Mouse (Mus musculus) heart, postnatal 4 days (tissue): ENCODE results near the gene Mcm2. TPM values are rescaled to one million over a fixed set of nuclear protein-coding genes. Genes with fewer than 3 reads are reported as not detected.

Source experiments
- DNase-seq: peaks from one replicate; pipeline ENCODE4 v3.0.0; 2021
- total RNA-seq, 2 experiments: library from RNA; stranded (reverse); gene quantifications; 2 replicates each; pipeline ENCODE4 v1.2.3; 2021

Mcm2 gene
- total RNA-seq, 2 experiments from 2014 or later = 86.1 to 103 TPM

DNA sequence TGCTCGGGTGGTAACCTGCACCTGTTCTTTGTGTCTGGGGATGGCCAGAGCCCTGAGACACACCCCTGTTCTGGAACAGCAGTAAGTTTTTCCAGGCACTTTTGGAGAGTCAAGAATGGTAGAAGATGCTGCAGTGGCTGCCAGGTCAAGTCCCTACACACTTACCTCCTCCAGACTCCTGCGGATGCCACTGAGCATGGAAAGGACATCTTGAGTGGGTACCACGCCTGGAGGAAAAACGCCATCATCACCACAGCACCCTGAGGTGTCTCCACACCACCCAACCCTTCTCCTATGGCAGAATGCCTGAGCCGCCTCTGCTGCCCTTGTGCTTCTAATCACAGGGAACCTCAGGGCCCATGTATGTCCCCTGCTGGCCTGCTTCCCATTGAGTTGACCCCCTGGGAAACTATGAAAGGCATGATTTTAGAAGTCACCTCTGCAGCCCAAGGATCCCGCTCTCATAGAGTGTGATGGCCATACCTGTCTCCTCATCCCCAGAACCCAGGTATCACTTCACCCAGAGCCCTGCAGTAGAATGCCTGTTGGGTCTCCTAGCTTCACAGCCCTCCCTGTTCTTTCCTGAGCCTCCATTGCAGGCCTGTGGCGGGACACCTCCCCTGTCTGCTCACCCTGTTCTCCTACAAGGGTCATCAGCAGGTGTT is 53.5 kb downstream of the Mcm2 start:
- DNase-seq = no peak

DNA sequence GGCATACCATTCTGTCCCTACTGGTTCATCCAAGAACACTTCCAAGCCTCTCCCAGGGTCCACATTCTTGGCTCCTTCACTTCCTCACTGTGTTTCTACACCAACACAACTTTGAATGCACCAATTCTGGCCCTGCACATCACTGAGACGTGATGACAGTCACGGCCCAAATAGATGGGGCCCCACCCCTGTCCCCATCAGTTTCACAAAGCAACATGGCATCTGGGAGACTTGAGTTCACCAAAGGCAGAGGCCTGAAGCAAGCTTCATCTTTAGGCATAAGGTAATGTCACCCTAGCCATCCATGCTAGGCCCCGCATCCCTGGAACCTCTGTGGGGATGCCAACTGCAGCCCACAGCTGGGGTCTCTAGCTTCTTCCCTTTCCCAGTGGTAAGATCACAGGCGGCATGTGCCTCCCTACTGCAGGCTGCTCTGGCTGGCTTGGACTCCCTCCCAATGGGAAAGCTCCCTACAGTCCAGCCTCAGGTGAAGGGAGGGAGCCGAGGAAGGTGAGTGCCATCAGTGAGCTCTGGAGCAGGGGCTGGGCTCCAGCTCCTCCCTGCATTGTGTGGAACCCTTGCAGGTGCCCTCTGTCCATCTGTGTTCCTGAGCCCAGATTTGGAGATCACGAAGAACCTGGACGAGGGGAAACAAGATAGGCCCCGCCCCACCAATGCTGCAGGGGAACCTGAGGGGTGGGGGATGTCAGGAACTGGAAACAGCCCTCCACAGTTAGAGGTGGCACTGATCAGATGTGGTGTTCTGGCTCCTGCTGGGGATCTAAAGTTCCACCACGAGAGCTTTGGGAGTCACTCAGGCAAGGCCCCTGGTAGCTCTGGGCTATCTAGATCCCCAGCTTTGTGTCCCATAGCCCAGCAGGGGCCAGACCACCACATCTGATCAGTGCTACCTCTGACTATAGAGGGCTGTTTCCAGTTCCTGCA is 54.5 kb downstream of the Mcm2 start:
- no peak for DNase-seq

DNA sequence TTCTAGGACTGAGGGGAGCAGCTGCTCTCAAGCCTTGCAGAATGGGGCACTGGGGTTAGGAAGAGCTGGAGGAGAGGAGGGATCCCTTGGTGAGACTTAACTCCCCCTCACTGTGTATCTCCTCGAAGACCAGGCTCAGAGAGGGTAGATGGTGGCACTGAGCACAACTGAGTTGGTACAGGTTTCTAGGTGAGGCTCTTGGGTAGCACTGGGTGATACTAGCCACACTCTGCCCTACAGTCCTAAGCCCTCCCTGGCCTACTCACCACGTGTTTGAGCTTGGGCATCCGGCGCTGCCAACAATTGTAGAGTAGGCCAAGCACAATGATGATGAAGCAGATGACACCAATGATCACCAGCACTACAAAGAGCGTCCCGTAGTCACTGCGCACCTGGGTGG is 55.3 kb downstream of the Mcm2 start:
- DNase-seq = peak; percentile 7

DNA sequence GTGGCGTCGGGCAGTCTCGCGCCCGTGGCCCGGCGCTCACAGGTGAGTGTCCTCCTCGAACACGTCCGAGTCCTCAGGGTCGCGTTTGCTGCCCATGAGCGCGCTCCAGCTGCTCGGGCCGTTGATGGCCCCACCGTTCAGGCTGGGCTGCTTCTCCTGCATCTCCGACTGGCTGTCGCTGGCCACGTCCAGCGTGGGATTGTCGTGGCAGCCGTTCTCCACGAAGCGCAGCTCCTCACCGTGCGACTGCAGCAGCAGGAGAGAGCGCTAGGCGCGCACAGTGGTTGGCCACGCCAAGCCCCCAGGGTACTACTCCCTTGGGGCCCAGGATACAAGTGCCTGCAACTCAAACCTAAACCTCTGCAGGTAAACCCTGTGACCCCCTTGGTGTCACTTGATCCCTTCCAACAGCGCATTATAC is 55.8 kb downstream of the Mcm2 start:
- peak; percentile 60 for DNase-seq

DNA sequence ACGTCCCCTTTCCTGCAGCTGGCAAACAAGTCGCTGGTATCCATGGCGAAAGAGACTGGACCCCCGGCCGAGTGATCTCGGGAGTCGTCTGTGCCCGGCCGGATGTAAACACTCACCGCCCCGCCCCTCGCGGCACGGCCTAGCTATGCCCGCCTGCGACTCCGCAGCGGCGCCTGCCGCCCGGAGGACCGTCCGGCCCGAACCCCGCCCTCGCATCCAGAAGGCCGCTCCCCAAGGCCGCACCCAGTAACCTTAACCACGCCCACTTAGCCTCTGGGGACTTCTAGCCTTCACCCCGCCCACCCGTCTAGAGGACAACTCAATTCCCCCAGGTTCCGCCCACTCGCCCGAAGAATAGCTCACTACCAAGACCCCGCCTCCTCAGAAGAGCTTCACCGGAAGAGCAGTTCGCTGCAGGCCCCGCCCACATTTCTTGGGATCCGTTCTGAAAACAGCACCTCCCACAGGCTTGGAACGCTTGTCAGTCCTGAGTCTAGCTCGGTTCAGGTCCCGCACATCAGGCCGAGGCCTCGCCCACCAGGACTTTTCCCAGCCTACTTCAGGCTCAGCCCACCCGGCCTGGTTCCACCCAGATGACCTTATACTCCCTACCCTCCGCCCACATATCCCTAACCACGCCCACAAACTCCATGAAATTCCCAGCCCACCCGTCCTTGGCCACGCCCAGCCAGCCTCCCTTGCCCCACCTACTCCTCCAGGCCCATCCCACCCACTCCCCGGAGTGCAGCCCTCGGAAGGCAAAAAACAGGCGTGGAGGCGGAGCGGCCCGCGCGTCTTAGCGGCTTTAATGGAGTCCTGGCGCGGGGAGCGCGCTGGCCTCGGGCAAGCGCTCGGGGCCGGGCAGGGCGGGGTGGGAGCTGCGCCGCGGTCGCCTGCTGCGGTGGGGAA is 56.5 kb downstream of the Mcm2 start, which contains the start of gene Abtb1:
Abtb1 (minus strand) TSS at position 204 of the 909 bp plus-strand sequence.
- peak; percentile 100 for DNase-seq

DNA sequence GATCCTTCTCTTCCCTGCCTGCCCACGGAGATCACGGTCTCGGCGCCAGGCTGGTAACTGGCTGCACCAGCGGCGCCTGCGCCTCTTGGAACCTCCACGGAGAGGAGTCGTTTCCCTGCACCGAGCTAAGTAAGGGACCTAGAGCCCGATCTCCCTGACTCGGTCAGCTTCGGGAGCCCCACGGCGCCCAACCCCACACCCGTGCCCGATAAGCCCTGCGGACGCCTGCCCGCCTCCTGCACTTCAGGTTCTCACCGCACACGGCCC is 57.1 kb downstream of the Mcm2 start:
- DNase-seq = no peak

DNA sequence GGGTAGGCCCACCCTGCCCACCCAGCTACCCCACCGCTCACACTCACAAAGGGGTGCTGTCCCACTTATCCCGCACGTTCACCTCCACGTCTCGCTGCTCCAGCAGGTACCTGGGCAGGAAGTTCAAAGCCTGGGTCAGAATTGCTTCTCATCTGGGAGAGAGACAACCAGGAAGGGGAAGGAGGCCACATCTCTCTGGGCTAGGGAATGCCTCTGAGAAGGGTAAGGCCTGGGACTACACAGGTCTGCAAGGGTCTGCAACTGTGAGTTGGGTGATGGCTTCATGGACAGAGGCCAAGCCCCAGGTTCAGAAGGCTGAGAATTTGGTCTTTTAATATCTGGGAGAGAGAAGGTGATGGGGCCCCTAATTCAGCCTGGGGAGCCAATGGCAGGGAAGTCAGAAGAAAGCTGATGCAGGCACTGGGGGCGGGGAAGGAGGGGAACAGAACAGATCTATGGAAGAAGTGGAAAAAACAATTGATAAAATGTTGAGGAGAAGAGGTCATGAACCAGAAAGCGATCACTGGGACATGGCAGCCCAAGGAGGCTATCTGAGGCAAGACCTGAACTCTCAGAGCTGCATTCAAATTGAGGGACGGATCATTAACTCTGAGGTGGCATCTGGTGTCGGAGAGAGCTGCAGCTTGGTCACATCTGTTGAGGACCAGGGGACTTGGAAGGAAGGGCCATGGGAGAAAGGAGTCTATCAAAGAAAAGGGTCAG is 57.6 kb downstream of the Mcm2 start:
- peak; percentile 21 for DNase-seq

DNA sequence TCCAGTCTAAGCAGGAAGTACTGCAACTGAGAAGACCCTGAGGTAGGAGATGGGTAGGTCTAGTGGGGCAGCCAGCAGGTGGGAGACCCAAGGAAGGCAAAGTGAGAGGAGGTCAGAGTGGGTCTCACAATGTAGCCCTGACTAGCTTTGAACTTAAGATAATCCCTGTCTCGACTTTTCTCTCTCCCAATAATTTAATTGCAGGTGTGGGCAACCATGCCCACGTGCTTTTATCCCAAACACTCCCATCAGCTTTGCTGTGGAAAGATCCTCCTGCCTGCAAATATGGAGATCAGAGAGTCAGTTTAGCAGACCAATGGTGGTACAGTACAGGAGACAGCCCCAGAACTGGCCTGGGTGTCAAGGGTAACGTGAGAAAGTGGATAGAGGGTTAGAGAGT is 58.4 kb downstream of the Mcm2 start:
- DNase-seq = no peak

DNA sequence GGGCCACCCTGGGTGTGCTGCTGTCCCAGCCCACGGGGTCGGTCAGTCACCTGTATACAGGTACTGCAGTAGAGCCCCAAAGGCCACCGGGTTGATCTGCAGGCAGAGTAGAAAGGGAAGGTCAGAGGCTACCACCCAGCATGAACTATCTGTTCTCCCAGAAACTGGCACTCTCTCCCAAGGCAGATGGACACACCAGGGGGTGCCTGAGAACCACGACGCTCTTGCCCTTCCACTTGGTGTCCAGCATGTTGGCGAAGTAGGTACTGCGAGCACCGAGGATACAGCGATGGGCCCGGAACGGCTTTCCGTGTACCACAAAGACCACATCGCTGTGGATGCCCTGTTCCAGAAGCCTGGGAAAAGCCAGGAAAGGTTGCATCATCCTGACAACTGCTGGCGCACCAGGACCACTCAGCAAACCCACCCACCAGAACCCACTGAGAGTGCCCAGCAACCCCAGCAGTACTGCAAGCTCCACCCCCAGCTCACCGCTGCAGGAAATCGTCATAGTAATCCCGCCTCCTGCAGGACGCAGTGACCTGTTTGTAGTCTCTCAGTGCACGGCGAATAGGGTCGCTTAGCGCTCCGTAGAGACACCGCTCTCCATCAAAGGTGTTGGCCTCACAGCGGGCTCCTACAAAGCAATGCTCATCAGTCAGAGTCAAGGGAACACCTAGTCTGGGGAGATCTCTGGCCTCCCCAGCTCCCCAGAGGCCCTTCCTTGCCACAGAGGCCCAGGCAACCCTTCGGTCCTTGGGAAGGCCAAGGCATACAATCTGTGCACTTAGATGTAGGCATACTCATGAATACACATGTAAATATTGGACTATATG is 59.2 kb downstream of the Mcm2 start:
- no peak for DNase-seq

DNA sequence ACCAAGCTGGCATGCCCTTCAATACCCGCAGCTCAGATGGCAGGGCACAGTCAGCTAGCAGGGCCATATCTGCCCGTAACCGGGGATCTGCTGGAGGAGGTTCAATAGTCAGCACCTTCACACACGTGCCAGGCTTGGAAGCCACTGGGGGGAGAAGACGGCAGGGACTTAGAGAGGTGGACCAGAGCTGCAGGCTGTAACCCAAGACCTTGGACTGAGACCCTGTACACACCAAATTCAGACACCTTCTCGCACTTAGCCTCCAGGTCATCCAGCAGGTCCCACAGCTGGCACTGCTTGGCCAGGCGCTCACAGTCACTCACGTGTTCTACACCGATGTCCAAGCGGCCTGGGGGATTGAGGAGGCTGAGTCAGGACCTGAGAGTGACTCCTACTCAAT is 60.0 kb downstream of the Mcm2 start:
- DNase-seq = no peak

DNA sequence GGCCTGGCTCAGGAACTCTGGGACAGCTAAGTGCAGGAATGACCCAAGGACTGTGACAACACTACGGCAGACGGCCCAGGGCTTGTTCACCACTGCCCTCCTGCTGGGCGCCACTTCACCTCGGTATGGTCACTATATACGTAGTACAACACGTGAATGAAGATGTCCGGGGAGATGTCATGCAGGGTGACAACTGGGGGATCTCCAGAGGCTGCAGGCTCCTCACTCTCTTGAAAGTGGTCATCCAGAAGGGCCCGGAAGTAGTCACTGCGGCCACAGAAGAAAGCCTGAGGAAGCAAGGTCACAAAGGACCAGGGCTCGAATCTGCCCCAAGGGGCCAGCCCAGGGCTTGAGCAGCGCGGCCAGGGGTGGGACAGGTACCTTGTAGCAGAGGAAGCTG is 60.6 kb downstream of the Mcm2 start:
- DNase-seq = no peak

DNA sequence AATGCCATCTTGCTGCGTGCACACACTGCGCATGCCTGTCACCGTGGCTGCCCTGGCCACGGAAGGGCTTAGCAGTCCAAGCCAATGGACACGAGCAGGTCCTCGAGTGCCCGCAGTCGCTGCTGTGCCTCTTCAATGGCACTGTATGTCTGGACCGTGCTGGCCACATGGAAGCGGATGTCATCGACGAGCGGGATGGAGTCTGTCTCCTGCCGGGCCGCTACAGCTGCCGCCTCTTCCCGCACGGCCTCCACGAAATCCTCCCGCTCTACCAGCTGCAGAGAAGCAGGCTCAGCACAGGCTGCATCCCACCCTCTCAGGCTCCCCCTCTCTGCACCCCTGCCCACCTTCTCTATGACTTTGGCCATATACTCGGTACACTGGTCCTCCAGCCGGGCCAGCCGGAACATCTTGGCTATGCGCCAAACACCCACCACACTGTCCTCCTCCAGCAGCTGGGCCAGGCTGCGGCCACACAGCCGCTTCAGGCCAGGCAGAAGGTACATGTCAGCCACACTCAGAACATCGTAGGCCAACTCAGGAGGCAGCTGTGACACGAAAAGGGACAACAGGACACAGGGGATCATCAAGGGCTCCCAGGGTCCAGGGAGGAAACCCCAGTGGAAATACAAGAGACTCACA is 62.3 kb downstream of the Mcm2 start:
- peak; percentile 45 for DNase-seq

DNA sequence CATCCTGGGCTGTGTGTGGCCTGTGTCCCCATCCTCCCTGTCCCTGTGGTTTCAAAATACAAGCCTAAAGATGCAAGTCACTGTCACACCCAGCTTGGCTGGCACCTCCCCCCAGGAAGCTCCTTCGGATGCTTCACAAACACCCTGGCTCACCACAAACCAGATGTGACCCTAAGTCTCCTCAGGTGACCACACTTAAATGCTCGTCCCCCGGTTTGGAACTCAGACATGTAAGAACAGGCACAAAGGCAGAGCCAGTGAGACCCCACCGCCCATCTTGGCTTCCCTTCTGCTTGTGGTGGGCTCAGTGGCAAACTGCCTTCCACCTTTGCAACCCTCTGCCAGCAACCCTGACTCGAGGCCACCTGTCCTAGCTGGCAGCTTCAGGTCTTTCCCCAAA is 63.5 kb downstream of the Mcm2 start:
- DNase-seq = no peak

Other genes starting within 250 kb of the Mcm2 start
- gene Mgll, start 174.4 kb downstream of the Mcm2 start, total RNA-seq = 100 to 1,000 TPM; 132 to 138 TPM
- 10 to 100 TPM; 14.8 to 19.6 TPM for gene Abtb1, start 56.8 kb downstream of the Mcm2 start, total RNA-seq
- gene Podxl2, start 23.7 kb downstream of the Mcm2 start, total RNA-seq = 10 to 100 TPM; 61.1 to 65.1 TPM
- 10 to 100 TPM; 29.7 to 30.8 TPM for gene Tpra1, start 3.5 kb upstream of the Mcm2 start, total RNA-seq